Mouse (Mus musculus) spleen, postnatal 36 days (tissue): Measurements from ENCODE around the gene Rnh1.

Experiments used
- DNase-seq, 2 experiments: peaks; one replicate each; pipeline ENCODE4 v3.0.0; 2022; ENCODE audit warnings: low spot score in 2 of 2, mixed read lengths in 1 of 2

The Rnh1 gene

DNA sequence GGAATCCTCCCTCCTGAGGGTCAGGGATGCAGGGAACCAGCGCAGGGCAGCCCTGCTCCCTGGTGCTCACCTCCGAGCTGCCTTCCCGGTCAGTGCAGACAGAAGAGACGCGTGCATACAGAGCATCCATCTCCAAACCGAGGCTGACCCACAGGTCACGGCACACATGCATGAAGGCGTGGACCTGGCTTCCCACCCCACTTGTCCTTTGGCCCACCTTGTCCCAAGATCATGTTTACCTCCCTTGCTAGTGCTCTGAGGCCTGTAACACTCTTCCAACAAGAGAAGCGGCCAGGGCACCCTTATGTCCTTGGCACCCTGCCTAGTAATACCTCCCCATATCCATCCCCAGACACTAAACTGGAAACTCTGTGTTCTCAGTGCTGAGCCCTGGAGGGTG lies 56.8 kb downstream of the Rnh1 start:
- DNase-seq, result no peak
